8 mouse cellular contexts compared by ENCODE assay signal in genomic region chr17:8487824-8488223, GRCm38 (mm10). TPM values are rescaled to one million over a fixed set of nuclear protein-coding genes. Genes with fewer than 3 reads are reported as not detected.
DNase-seq lines count a peak whose midpoint lies in the region; ATAC-seq and TF ChIP-seq lines count a peak whose summit lies in the region.
"Had no signal": no experiment of that assay in that cellular context is flagged by ENCODE, and none has a peak within 500 bp of the region (broad histone marks: within the 10 kb centered on the region; RNA-seq: fewer than 3 reads in every experiment).

No protein-coding gene starts in this region.

- DNase-seq in ES-CJ7 (ENCODE audit: low read depth, low spot score): peak; percentile 10
- peak; percentile 58 for DNase-seq in adrenal gland, postnatal 10 days
- DNase-seq in frontal cortex, postnatal 25 days (ENCODE audit: low spot score in 2 of 2): peak; percentile 86 to 88
- peak; percentile 95 to 97 for DNase-seq in layer of hippocampus, adult 2 months (ENCODE audit: low spot score in 2 of 2)
- DNase-seq in lung, postnatal 14 days: peak; percentile 12
- DNase-seq in thymus, adult 18-20 months: no peak
- no peak for DNase-seq in midbrain, embryonic 14.5 days

- no peak for TF ChIP-seq CTCF in layer of hippocampus, adult 2 months (conservative IDR thresholded peaks at IDR 0.05)

- H3K4me2 ChIP-seq in midbrain, embryonic 14.5 days (ENCODE audit: low read length): no peak overlapping the region

- H3K36me3 ChIP-seq in midbrain, embryonic 14.5 days (ENCODE audit: control insufficient read depth, insufficient read depth, low read length): no peaks in the 10 kb centered on the region

- H3K4me1 ChIP-seq in midbrain, embryonic 14.5 days (ENCODE audit: control insufficient read depth, insufficient read depth, low read length): no peaks in the 10 kb centered on the region

- H3K9me3 ChIP-seq in midbrain, embryonic 14.5 days (ENCODE audit: control insufficient read depth, low read length): no peaks in the 10 kb centered on the region

- peak overlapping the region; percentile 94 for H3K27ac ChIP-seq in layer of hippocampus, adult 2 months
- H3K27ac ChIP-seq in midbrain, embryonic 14.5 days (replicated peaks; ENCODE audit: low read depth, low read length): no peak overlapping the region

- no peak overlapping the region; the same call in 1 of the 2 replicates for H3K4me3 ChIP-seq in layer of hippocampus, adult 2 months
- no peak overlapping the region for H3K4me3 ChIP-seq in midbrain, embryonic 14.5 days (replicated peaks; ENCODE audit: low read depth, low read length)

- no peaks in the 10 kb centered on the region for H3K27me3 ChIP-seq in midbrain, embryonic 14.5 days (ENCODE audit: control insufficient read depth, insufficient read depth, low read length)

- ATAC-seq in midbrain, embryonic 14.5 days (ENCODE audit: low FRiP score, low TSS enrichment): no peak

- H3K9ac ChIP-seq in midbrain, embryonic 14.5 days (replicated peaks; ENCODE audit: low read length): no peak overlapping the region

- WGBS in midbrain, embryonic 14.5 days: 64% methylated on average over 12 of the region's 12 CpGs

RNA-seq across cellular contexts. Expression of gene Pde10a, which starts 37.3 kb away (rescaled TPM):
- total RNA-seq in adrenal gland, postnatal 10 days (2021): 10 to 100 TPM; 12.4 to 20.0 TPM
- 10 to 100 TPM; 67.6 to 71.6 TPM for total RNA-seq in layer of hippocampus, adult 2 months (2021)
- 14.1 and 15.2 TPM in 2 replicates for polyA plus RNA-seq in midbrain, embryonic 14.5 days (2014; fragmentation: Nextera tagmentation; extraction: Ambion mirVana)

RNA-seq across cellular contexts. Expression of gene T, which starts 53.6 kb away (rescaled TPM):
- total RNA-seq in adrenal gland, postnatal 10 days (2021): not detected
- total RNA-seq in layer of hippocampus, adult 2 months (2021): not detected
- 0.39 and 0.43 TPM in 2 replicates for polyA plus RNA-seq in midbrain, embryonic 14.5 days (2014; fragmentation: Nextera tagmentation; extraction: Ambion mirVana)
- total RNA-seq: hematopoietic stem cell, adult 5-6 weeks had no signal

Comparison
In these comparisons a context has a peak if more than half of its experiments do, and no peak if none do; other contexts are left out.
1. DNase-seq: peak in ES-CJ7 (single experiment), adrenal gland, postnatal 10 days (single experiment), frontal cortex, postnatal 25 days (2 of 2), layer of hippocampus, adult 2 months (2 of 2) and lung, postnatal 14 days (single experiment); none in thymus, adult 18-20 months (0 of 2) and midbrain, embryonic 14.5 days (single experiment).